Mouse (Mus musculus): ENCODE data around the gene Spata31d1b. TPM values are rescaled to one million over a fixed set of nuclear protein-coding genes. Genes with fewer than 3 reads are reported as not detected.
"Not testable (repeated sequence)": the region's sequence is repeated elsewhere in the genome, so short reads cannot be mapped to it uniquely, and the experiment has no call there.

Gene Spata31d1b
- polyA plus RNA-seq, 1 experiment = 1.00 TPM

DNA sequence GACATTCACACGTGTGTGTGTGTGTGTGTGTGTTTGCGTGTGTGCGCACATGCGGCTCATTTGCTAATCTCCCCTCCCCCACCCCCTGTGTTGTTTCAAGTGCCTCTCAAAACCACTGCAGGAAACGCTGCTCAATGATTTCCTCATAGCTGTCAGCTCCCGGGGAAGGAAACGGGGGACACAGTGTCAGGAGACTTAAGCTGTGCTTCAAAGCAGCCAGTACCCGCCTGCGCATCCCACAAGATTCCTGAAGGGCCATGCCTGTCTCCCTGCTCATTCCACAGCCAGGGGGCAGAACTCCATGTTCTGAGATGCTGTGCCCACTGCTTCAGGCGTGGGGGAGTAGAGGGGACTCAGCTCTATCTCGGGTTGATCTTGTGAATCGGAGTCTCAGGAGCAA lies 7.5 kb upstream of the Spata31d1b start:
- H3K27me3 ChIP-seq (ENCODE audit: control insufficient read depth, insufficient read depth, low read length) = no peaks in the 10 kb centered on the region
- TF ChIP-seq CTCF (IDR thresholded peaks at IDR 0.05; ENCODE audit: borderline replicate concordance, control insufficient read depth, extremely low read depth, insufficient read depth, low read length, poor library complexity) (no peak), POLR2A (IDR thresholded peaks at IDR 0.05; ENCODE audit: control insufficient read depth, extremely low read depth, insufficient read depth, low read length, poor library complexity) (no peak)
- H3K36me3 ChIP-seq (ENCODE audit: control insufficient read depth, insufficient read depth, low read length) = no peaks in the 10 kb centered on the region
- no peak overlapping the region for H3K27ac ChIP-seq (ENCODE audit: control insufficient read depth, insufficient read depth, low read length)
- H3K4me3 ChIP-seq (ENCODE audit: control insufficient read depth, insufficient read depth, low read length) = no peak overlapping the region
- H3K4me1 ChIP-seq (replicated peaks; ENCODE audit: control insufficient read depth, insufficient read depth, low read length) = peaks cover 13% of the 10 kb centered on the region
- WGBS = 13% methylated on average over 12 of the region's 12 CpGs
- peak; percentile 23 for DNase-seq

DNA sequence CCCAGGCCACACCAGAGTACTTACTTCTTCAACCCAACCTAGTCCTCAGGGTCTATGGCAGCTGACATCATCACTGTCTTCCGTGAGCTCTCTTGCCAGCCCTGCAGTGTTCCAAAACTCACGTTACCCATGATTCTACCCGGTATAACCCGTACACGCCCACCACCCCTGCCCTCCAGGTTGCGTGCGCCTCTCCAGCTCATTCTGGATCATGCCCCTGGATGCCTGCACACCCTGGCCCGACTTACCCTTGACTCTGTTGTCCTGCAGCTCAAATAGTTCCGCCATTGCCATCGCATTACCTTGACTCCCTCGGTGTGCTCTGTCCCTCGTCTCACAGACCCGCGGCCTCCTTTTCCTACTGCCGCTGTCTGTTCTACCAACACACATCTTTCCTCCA lies 1.9 kb upstream of the Spata31d1b start, which contains the start of gene Spata31d1a:
Spata31d1a (minus strand) TSS at position 101 of the 400 bp plus-strand sequence.
- no peak within 1 kb of the TSS for H3K27ac ChIP-seq (ENCODE audit: control insufficient read depth, insufficient read depth, low read length)
- H3K27me3 ChIP-seq (ENCODE audit: control insufficient read depth, insufficient read depth, low read length) = no peaks in the 10 kb centered on the region
- no peak within 1 kb of the TSS for H3K4me3 ChIP-seq (ENCODE audit: control insufficient read depth, insufficient read depth, low read length)
- TF ChIP-seq POLR2A (IDR thresholded peaks at IDR 0.05; ENCODE audit: control insufficient read depth, extremely low read depth, insufficient read depth, low read length, poor library complexity) = no peak
- TF ChIP-seq CTCF (IDR thresholded peaks at IDR 0.05; ENCODE audit: borderline replicate concordance, control insufficient read depth, extremely low read depth, insufficient read depth, low read length, poor library complexity) = no peak
- no peak for DNase-seq
- H3K36me3 ChIP-seq (ENCODE audit: control insufficient read depth, insufficient read depth, low read length) = no peaks in the 10 kb centered on the region
- peaks cover under 1% of the 10 kb centered on the region; the same call in 1 of the 2 replicates for H3K4me1 ChIP-seq (replicated peaks; ENCODE audit: control insufficient read depth, insufficient read depth, low read length)
- 93% methylated on average over 15 of the region's 15 CpGs for WGBS

DNA sequence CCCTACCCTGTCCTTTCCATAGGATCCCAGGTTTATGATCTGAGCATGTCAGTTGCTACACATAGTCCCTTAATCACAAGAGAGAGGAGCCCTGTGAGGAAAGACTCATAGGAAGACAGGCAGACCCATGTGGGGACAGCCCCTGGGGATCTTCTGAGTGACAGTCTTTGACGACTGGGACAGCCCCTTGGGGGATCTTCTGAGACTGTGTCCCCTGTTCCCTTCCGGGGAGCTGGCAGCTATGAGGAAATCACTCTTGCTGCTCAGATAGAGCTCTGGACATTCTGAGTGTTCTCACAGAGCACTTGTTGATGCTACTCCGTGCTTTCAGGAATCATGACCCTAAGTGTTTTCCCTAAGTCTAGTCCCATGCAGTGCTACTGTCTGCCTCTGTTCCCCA lies 1.6 kb downstream of the Spata31d1b start:
- Histone ChIP-seq H3K27me3 (ENCODE audit: control insufficient read depth, insufficient read depth, low read length) (no peaks in the 10 kb centered on the region), H3K36me3 (ENCODE audit: control insufficient read depth, insufficient read depth, low read length) (no peaks in the 10 kb centered on the region), H3K4me1 (replicated peaks; ENCODE audit: control insufficient read depth, insufficient read depth, low read length) (no peaks in the 10 kb centered on the region), H3K4me3 (ENCODE audit: control insufficient read depth, insufficient read depth, low read length) (no peak overlapping the region), H3K27ac (ENCODE audit: control insufficient read depth, insufficient read depth, low read length) (no peak overlapping the region)
- no peak for TF ChIP-seq POLR2A (IDR thresholded peaks at IDR 0.05; ENCODE audit: control insufficient read depth, extremely low read depth, insufficient read depth, low read length, poor library complexity)
- 68% methylated on average over 3 of the region's 3 CpGs for WGBS
- no peak for DNase-seq

DNA sequence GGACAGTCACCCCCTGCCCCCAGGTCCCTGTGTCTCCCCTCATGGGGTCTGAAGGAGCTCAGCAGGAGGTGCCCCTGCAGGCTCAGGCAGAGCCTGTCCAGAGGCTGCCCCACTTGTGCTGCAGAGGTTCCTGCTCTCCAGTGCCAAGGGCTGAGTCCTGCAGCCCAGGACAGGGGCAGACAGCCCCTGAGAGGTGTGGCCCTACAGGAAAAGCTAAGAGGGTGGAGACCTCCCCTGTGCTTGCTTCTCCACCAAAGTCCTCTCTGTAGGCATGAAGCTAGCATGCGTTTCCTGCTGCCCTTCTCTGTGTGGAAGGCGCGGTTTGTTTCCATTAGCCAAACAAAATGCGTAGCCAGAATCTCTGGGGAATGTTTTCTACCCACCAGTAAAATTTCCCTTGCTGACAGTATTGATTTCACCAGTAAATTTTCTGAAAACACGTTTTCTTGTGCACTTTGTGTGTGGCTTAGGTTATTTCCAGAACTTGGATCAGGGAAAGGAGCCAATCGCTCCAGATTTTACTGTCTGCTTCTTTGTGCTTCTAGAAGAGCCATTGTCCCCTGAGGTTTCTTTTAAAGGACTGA lies 6.9 kb downstream of the Spata31d1b start:
- H3K27ac ChIP-seq (ENCODE audit: control insufficient read depth, insufficient read depth, low read length); DNase-seq; H3K4me3 ChIP-seq (ENCODE audit: control insufficient read depth, insufficient read depth, low read length); H3K27me3 ChIP-seq (ENCODE audit: control insufficient read depth, insufficient read depth, low read length); H3K4me1 ChIP-seq (replicated peaks; ENCODE audit: control insufficient read depth, insufficient read depth, low read length); H3K36me3 ChIP-seq (ENCODE audit: control insufficient read depth, insufficient read depth, low read length): not testable (repeated sequence)
- WGBS = 20% methylated on average over 6 of the region's 6 CpGs

DNA sequence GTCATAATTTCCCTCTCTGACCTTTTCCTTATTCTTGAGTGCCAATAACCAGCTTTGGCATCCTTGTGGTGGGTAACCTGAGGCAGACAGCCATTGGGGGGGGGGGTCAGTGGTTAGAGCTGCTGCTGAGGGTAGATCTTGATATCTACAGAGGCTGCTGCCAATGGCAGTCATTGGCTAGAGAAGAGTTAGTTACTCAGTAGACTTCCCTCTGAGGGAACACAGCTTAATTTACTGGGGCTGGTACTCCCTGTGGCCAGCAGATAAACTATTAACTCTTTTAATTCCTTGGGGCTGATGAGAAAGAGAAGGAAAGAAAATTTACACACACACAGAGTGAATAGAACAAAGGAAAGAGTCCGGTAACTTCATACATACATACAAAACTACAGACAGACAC lies 7.4 kb downstream of the Spata31d1b start:
- TF ChIP-seq POLR2A (IDR thresholded peaks at IDR 0.05; ENCODE audit: control insufficient read depth, extremely low read depth, insufficient read depth, low read length, poor library complexity) (no peak), CTCF (IDR thresholded peaks at IDR 0.05; ENCODE audit: borderline replicate concordance, control insufficient read depth, extremely low read depth, insufficient read depth, low read length, poor library complexity) (no peak)
- DNase-seq = no peak
- 93% methylated on average over 1 of the region's 1 CpGs for WGBS
- H3K4me3 ChIP-seq (ENCODE audit: control insufficient read depth, insufficient read depth, low read length) = no peak overlapping the region
- H3K27me3 ChIP-seq (ENCODE audit: control insufficient read depth, insufficient read depth, low read length) = no peaks in the 10 kb centered on the region
- H3K27ac ChIP-seq (ENCODE audit: control insufficient read depth, insufficient read depth, low read length) = no peak overlapping the region
- no peaks in the 10 kb centered on the region for H3K36me3 ChIP-seq (ENCODE audit: control insufficient read depth, insufficient read depth, low read length)
- no peaks in the 10 kb centered on the region for H3K4me1 ChIP-seq (replicated peaks; ENCODE audit: control insufficient read depth, insufficient read depth, low read length)

DNA sequence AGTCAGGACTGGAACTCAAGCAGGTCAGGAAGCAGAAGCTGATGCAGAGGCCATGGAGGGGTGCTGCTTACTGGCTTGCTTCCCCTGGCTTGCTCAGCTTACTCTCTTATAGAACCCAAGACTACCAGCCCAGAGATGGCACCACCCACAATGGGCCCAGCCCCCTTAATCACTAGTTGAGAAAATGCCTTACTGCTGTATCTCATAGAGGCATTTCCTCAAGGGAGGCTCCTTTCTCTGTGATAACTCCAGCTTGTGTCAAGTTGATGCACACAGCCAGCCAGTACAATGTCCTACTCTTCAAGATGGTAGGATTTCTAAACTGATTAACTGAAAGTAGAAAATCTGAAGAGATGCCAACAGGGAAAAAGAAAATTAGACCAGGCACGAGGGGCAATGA lies 10.0 kb downstream of the Spata31d1b start:
- not testable (repeated sequence) for H3K27ac ChIP-seq (ENCODE audit: control insufficient read depth, insufficient read depth, low read length); DNase-seq; H3K4me1 ChIP-seq (replicated peaks; ENCODE audit: control insufficient read depth, insufficient read depth, low read length); H3K36me3 ChIP-seq (ENCODE audit: control insufficient read depth, insufficient read depth, low read length); H3K27me3 ChIP-seq (ENCODE audit: control insufficient read depth, insufficient read depth, low read length); H3K4me3 ChIP-seq (ENCODE audit: control insufficient read depth, insufficient read depth, low read length)
- 95% methylated on average over 1 of the region's 1 CpGs for WGBS

DNA sequence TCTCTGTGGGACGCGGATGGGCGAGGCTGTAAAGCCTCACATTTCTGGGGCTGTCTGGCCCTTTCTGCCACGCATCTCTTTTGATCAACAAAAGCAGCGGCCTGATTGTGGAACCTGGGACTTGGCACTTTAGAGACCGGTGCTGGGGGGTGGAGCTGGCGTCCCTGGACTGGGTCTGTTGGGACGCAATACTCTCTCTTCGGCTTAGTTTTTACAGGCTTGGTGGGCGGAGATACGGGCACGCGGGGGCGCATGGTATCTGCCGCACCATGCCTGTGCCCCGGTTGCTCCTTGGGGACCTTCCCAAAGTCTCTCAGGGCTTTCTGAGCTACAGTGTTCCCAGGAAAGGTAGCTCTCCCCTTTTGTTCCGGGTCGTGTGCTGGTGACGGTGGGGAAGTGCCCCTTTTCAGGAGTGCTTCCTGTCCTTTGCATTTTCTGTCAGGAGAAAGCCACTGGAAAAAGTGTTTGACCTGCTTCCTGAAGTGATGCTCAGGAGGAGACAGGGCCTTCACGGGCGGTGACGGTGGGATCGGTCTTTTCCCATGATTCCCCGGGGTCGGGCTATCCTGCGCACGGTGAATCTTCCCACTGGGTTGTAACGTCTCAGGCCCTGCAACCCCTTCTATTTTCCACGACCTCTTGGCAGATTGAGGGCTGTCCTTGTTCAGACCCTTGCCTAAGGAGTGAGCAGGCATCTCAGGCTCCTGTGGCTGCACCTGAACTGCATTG lies 14.2 kb downstream of the Spata31d1b start:
- Histone ChIP-seq H3K27me3 (ENCODE audit: control insufficient read depth, insufficient read depth, low read length) (no peaks in the 10 kb centered on the region), H3K4me1 (replicated peaks; ENCODE audit: control insufficient read depth, insufficient read depth, low read length) (no peaks in the 10 kb centered on the region), H3K4me3 (ENCODE audit: control insufficient read depth, insufficient read depth, low read length) (no peak overlapping the region), H3K36me3 (ENCODE audit: control insufficient read depth, insufficient read depth, low read length) (no peaks in the 10 kb centered on the region), H3K27ac (ENCODE audit: control insufficient read depth, insufficient read depth, low read length) (no peak overlapping the region)
- TF ChIP-seq CTCF (IDR thresholded peaks at IDR 0.05; ENCODE audit: borderline replicate concordance, control insufficient read depth, extremely low read depth, insufficient read depth, low read length, poor library complexity) (no peak), POLR2A (IDR thresholded peaks at IDR 0.05; ENCODE audit: control insufficient read depth, extremely low read depth, insufficient read depth, low read length, poor library complexity) (no peak)
- no peak for DNase-seq
- 50% methylated on average over 29 of the region's 29 CpGs for WGBS
